Mouse (Mus musculus): ENCODE results near the gene Gm49321.

DNA sequence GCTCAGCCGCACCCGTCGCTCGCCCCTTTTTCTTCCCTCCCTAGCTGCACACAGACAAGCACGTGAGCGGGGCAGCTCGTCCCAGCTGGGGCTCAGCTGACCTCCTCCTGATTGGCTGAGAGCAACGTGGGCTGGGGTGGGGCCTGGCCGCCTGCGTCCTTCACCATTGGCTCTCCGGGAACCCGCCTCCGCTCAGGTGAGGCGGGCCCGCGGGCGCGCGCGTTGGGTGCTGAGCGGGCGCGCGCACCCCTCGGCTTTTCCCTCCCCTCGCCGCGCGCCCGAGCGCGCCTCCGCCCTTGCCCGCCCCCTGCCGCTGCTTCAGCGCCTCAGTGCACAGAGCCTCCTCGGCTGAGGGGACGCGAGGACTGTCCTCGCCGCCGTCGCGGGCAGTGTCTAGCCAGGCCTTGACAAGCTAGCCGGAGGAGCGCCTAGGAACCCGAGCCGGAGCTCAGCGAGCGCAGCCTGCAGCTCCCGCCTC lies 29.7 kb upstream of the Gm49321 start:
- TF ChIP-seq CTCF (IDR thresholded peaks at IDR 0.05; ENCODE audit: low read depth) (peak; percentile 67), EP300 (IDR thresholded peaks at IDR 0.05; ENCODE audit: low read depth) (no peak)
